Mouse (Mus musculus): ENCODE measurements around the gene Zfp326. TPM values are rescaled to one million over a fixed set of nuclear protein-coding genes. Genes with fewer than 3 reads are reported as not detected.

The Zfp326 gene
- polyA plus RNA-seq, 1 experiment = 23.0 TPM

DNA sequence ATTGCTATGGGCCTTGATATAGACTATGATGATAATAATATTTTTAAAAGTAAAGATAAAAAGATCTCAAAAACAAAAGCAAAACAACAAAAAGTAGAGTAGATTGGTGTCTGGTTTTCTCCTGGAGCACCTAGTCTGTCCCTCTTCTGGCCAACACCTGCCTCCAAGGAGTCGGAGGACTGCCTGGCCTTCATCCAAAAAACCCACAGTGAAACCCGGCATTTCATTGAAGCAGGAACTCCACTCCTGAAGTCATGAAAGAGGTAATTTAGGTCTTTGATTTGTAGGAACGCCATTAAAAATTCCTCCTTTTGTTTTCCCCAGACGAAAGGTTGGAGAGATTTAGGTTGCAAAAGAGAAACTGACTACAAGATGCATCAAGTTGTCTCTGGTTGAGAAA, 8.9 kb upstream of the Zfp326 start:
- DNase-seq (ENCODE audit: low spot score) = no peak

DNA sequence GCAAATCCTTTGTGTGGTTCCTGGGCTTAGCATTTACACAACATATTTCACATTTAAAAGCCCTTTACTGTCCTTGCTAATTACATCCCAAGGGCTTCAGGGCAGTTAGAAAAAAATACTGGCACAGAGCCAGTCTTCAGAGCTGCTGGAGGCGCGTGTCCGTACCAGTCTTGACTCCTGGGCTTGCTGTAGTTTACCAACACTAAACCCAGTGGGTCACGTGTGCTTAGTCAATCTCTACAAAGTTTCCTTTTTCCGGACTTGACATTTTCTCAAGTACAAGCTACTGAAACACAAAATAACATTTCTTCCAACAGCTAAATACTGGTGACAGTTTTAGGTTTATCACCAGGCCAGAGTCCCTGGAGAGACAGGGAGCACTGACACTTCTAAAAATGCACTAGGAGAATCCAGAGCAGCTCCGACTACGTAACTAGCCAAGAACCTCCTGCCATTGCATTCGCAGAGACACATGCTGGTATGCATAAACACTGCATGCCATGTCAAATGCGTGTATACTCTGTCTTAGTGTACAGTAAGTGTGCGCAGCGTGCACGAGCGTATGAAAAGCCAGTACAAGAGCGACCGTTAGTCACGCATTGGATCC, 8.4 kb upstream of the Zfp326 start:
- no peak for DNase-seq (ENCODE audit: low spot score)

DNA sequence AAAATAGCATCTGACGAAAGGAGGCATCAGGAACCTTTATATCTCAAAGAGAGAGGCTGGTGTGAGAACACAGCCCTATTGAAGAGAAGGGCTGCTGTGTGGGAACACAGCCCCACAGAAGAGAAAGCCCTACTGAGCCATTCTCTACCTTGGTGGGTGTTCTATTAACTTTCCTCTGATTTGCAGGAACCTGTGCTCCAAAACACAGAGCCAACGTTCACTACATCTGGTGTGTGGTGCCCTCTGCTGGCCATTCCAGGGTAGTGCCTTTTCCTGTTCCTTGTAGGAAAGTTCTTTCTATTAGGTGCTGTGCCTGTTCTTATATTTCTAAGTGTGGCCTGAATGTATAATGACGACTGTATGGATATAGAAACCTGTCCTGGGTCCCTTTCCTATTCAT, 7.8 kb upstream of the Zfp326 start:
- peak; percentile 68 for DNase-seq (ENCODE audit: low spot score)

DNA sequence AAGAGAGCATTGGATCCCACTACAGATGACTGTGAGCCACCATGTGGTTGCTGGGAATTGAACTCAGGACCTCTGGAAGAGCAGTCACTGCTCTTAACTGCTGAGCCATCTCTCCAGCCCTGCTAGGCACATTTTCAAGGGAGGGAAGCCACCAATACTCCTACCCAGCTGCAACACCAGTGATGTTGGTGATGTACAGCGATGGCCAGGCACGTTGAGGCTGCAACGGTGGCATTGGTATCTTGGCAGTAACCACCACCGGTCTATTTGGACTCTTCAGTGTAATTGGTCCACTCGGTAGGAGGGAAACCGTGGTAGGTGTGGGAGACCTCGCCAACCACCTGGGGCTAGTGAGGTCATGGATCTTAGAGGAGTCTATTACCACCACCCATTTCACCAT, 6.6 kb upstream of the Zfp326 start:
- DNase-seq (ENCODE audit: low spot score) = no peak

DNA sequence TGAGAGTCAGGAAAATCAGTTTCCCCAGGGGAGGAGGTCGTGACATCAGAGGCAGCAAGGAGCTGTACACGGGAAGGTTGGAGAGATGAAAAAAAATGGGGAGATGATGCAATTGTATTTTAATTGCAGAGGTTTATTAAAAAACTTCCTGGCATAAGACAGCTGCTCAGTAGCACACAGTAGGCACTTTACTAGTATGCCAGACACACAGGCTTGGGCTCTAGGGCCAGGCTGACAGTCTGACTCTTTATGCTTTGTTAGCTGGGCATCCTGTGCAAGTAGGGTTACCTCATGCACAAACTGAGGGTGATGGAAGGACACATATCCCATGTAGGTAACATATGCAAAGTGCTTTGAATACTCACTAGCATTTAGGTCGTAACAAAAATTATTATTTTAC, 5.2 kb upstream of the Zfp326 start:
- DNase-seq (ENCODE audit: low spot score) = no peak

DNA sequence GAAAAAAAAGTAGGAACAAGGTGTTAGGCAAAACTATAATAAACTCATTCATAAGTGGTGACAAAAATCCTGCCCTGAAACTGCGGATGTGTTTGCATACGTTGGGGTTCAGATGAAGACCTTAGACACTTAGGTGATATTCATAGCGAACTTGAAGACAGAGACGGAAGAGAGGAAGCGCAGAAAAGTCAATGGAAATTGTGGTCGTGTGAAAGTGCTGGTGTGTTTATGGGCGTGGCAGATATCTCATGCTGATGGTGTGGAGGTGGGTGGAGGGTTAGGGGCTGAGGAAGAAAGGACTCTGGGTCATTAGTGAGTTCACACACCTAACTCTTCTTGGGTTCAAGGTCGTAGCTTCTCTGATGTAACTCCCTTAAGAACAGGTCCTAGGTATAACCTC, 4.2 kb upstream of the Zfp326 start:
- no peak for DNase-seq (ENCODE audit: low spot score)

DNA sequence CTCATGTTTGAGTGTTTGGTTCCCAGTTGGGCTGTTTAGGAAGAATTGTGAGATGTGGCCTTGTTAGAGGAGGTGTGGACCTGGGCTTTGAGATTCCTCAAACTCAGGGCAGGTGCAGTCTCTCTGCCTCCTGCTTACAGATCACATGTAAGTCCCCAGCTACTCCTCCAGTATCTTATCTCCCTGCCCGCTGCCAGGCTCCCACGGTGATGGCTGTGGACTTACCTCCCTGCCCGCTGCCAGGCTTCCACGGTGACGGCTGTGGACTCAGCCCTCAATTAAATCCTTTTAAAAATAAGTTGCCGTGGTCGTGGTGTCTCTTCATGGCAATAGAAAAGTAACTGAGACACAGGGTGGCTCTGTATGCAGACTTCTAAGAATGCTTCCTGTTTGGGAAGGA, 3.4 kb upstream of the Zfp326 start:
- DNase-seq (ENCODE audit: low spot score) = no peak

DNA sequence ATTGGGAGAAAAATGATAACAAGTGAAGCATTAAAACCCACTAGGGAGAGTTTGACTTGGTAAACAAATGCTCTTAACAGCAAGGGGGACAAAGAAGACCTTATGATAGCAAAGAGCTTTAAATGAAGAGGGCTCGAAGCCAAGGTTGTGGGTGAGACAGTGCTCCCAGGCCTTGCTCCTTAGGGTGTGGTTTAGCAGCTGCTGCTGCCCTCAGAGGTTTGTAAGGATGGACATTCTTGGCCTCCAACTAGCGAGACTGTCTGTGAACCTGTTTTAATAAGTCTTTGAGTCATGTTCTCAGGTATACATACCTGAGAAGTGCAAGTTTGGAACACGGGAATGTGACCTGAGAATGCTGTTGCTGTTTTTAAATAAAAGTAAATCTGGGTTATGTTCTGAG, 2.6 kb upstream of the Zfp326 start:
- no peak for DNase-seq (ENCODE audit: low spot score)

DNA sequence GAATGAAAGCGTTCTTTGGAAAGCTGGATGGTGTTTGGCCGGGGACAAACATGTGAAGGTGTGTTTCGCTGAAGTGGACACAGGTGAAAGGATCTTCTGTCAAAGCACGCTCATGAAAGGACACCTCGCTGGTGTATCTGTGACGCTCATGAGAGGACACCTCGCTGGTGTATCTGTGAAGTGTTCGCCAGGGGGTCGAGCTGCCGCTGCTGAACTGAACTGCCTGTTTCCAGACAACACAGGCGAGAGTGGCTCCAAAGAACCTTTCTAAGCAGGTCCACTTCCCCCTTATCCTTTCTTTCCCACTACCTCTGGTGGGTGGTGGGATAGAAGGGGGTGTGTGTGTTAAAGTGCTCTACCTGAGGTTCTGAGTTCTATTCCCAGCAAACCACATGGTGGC, 1.9 kb upstream of the Zfp326 start:
- no peak for DNase-seq (ENCODE audit: low spot score)

DNA sequence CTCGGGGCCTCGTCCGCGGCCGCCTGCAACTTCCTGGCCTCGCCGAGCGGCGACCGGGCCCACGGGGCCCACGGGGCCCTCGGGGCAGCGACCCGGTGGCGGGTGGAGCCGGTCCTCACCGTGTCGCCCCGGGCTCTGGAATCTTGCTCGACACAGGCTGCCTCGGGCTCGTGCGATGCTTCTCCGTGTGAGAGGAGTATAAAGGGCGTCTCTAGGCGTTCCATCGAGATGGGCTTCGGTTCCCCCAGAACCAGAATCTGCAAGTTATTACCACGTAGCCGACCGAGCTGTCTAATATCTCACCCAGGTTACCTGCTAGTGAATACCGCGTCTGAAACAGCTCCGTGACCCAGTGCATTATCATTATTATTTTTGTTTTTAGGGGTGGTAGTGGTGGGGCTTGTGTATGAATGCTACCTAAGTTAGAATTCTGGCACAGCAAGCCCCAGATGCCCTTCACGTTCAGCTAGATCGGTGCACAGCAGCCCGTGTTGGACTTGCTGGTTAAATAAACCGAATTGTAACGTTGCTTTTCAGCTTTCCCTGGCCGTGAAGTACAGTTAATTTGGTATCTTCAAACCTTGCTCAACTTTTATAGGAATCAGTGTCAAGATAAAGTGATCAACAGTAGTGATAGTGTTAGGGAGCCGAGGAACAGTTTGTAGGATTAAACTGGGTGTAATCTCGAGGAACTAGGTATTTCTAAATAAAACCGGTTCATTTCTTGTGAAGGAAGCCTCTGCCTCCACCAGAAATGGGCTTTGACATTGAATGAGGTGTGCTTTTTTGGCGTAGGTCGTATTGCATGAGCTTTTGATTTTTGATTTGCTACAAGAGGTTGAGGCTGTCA, 785 bp downstream of the Zfp326 start:
- peak; percentile 54 for DNase-seq (ENCODE audit: low spot score)

DNA sequence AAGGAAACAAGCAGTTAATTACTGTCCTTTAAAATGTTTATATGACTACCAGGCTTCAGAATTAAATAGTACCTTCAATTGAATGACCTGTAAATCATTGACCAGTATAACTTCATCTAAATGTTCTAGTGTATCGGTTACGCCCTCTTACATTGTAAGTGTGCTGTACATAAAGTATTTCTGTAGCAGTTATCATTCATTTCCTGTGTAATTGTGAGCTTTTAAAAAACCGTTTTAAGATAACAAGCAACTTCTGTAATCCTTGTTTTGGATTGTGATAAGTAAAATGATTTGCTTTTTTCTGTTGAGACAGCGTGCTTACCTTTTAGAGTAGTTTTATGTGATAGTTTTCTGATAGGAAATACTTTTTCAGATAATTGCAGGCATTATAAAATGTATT, 11.0 kb downstream of the Zfp326 start:
- no peak for DNase-seq (ENCODE audit: low spot score)

DNA sequence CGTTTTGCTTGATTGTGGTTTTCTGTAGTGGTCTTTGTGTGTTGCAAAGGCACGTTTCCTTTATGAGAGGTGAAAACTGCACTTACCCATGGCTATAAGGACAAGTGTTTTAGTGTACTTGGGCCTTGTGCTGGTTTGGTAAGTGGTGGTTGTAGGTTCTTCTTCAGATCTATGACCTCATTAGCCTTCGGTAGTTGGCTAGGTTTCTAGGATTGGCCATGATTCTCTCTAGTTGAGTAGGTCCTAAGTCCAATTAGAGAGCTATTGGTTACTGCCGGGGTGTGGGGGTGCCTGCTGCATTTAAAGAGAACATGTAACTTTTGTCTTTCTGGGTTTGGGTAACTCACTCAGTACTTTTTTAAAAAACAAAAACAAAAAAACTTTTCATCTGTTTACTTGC, 21.8 kb downstream of the Zfp326 start:
- no peak for DNase-seq (ENCODE audit: low spot score)

DNA sequence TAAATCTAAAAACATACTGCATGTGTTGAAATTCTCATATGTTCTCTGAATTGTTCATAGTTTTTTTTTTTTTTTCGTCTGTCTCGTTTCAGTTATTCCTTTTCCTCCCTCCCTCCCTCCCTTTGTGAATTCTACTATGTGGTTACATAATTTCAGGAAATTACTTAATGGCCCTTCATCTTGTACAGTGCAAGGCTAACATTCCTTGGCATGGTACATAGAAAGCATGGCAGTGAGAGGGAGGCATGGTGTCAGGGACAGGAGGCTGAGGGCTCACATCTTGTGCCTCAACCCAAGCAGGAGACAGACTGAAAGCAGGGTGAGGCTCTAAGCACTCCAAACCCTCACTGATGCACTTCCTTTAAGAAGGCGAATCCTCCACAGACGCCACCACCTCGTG, 32.8 kb downstream of the Zfp326 start:
- no peak for DNase-seq (ENCODE audit: low spot score)

DNA sequence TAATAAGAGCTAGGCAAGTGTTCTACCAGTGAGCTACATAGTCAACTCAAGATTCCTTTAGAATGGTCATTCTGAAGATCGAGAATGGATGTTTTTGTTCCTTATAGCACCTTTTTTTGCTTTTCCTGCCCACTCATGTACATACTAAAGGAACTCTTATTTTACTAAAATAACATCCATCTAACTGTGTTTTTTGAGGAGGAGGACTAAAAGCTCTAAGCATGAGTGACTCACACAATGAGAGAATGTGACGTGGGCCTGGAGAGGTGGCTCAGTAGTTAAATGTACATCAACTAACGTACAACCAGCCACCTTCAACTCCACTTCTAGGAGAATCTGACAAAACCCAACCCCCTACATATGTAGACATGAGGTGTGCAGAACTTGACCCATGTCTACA, 33.3 kb downstream of the Zfp326 start:
- no peak for DNase-seq (ENCODE audit: low spot score)

DNA sequence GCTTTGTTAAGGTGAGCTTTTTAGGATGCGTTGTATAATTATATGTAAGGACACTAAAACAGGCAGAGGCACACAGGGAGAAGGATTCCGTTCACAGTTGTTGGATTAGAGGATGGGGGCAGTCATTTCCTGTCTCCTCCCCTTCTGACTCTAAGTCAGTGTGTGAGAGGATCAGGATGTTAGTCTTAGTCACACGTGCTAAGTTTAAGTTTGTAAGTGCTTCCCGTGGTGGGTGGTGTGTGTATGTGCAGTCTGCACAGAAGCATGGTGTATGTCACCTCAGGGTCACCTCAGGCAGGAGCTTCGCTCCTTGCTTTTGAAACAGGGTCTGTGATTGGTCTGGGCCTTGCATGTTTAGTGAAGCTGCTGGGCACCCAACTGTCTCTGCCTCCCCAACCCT, 35.1 kb downstream of the Zfp326 start:
- no peak for DNase-seq (ENCODE audit: low spot score)

DNA sequence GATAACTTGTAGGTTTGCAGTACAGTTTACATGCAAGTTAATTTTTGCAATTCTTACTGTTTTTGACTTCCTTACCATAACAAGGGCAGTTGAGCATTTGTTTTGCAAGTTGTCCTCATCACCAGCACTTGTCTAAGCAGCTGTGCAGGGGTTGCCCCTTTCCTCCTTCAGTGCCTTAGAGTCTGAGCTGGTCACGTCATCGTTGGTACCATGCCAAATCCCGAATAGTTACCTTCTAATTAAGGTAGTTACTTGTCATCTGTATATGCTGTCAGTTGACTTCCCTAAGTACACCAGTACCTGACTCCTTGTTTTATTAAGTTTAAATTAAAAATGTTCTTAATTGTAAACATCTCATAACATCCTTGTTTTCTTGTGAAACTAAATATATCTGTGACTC, 41.0 kb downstream of the Zfp326 start:
- DNase-seq (ENCODE audit: low spot score) = no peak

DNA sequence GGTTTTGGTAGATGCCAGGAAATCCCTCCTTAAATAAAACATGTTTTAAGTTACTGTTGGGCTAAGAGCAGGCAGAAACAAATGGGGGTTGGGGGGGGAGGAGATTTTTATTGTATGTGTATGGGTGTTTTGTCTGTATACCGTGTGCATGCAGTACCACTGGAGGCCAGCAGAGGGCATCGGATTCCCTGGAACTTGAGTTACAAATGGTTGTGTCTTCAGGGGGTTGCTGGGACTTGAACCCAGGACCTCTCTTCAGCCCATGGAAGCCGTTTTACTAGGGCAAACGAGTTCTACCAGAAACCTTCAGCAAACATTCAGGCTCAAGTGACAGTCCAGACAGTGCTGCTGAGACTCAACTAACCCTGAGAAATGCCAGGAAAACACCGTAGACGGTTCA, 41.9 kb downstream of the Zfp326 start:
- no peak for DNase-seq (ENCODE audit: low spot score)

DNA sequence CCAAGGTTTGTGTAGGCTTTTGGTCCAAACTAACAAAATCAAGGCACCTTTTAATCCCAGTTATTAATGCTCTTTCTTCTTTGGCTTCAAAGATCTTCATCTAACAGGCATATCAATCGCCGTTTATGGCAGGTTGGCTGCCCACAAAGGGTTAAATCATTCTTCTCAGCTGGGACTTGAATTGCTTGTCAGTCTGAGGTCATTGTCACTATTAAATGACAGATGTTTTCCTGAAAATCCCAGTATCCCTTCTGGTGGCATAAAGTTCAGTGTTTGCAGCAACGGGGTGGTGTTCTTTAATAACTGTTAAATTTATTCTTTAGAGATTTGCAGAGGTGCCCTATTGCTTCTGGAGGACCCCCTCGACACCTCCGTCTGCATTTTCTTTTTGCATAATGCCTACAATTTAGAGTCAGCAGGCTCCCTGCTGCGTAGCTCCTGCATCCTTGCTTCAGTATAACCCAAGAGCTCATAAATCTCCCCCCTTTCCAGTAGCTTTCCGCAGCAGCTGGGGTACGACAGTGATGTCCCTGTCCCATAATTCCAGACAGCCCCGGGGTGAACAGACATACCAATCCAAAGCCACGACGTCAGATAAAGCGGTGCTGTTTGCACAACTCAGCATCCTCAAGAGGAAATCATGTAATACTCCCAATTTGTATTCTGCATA, 46.6 kb downstream of the Zfp326 start:
- no peak for DNase-seq (ENCODE audit: low spot score)

DNA sequence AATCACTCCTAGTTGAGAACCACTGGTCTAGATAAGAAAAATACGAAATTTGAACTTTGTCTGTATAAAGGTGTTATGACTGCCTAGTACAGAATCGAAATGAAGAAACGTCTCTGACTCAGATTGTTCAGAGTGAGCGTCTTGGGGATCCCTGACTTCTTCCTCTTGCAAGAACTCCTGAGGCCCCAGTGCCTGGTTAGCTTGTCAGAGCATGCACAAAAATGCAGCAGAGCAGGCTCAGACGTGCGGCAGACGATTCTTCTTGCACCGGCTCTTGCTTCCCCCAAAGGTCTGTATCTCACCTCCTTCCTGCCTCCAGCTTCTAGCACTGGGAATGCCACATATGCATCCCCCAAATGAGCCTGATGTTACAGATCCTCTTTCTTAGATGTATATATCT, 48.0 kb downstream of the Zfp326 start:
- no peak for DNase-seq (ENCODE audit: low spot score)

DNA sequence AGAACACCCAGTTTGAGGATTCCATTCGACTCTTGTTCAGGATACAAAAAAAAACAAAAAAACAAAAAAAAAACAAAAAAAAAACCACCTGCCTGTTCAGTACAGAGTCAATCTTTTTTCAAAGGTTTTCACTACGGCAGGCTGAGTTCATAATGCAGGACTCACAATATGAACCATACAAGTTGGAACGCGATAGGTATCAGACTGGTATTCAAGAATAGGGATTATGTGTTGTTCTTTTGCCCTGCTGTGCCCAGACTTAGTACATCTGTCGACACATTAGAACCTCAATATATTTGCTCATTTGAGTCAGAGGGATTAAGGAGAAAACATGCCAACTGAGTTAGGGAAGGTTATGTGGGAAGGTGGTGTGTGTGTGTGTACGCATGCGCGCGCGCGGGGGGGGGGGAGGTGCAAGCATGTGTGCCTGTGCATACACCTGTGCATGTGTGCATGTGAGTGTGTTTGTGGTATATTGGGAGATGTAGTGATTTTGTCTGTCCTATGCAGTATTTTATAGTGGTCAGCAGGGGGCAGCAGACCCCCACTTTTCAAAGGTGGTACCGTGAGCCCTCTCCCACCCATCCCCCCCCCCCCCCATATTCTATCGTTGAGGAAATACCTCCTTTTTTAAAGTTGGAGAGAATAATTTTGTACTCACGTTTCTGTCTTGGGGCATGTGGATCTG, 49.3 kb downstream of the Zfp326 start:
- DNase-seq (ENCODE audit: low spot score) = no peak

DNA sequence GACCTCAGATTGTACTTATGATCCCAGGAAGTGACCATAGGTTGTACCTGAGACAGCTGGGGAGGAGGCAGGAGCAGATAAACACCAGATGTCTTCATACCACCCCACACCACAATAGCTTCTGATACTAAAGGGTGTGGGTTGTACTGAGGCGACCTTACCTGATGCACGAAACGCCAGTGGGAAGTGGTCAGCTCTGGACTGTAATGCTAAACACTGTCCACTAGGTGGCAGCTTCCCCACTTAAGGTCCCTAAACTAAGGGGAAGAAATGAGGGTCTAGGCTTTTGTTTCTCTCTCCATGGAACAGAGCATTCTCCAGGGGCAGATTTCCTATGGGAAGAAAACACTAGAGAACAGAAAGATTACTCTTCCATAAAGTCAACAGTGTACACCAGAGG, 53.9 kb downstream of the Zfp326 start:
- no peak for DNase-seq (ENCODE audit: low spot score)

DNA sequence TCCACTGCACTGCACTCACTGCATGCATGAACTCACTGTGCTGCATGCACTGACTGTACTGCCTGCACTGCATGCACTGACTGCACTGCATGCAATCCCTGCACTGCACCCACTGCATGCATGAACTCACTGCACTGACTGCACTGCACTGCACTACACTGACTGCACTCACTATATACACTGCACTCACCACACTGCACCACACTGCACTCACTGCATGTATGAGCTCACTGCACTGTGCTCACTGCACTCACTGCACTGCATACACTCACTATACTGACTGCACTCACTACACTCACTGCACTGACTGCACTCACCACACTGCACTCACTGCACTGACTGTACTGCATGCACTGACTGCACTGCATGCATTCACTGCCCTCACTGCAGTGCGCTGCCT, 56.0 kb downstream of the Zfp326 start:
- DNase-seq (ENCODE audit: low spot score) = no peak

DNA sequence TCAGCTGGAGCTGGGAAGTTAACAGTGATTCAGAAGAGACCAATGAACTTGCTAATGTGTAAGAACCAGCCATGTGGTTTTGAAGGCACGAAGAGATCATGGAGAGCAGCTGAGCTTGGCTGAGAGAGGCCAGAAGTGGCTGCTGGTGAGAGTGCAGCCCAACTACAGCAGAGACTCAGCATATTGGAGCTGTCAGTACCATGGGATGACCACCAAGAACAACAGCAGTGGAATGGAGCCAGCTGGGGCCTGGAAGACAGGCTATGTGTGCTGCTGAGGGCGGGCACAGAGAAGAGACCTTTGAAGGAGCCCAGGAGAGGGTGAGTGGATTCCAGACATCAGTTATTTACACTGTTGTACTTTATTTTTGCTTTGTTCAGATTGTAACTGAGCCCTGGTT, 65.6 kb downstream of the Zfp326 start:
- DNase-seq (ENCODE audit: low spot score) = no peak
